Mouse (Mus musculus): ENCODE measurements around the gene Syt16.

Gene Syt16

DNA sequence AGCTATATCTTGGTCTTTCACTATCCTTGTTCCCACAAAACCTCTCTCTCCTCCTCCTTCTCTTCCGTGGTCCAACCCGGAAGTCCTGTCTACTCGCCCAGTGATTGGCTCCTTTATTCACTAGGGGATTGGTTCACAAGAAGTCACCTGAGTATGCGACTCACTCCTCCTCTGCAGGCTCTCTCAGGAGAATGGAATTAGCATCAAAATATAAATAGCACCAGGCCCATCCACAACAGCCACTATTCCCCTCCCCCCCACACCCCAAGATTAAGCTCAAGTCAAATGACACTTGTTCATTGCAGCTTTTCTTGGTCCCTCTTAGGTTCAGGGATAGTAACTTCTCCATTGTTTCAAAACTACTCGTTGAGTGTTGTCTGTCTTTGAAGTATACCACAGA is 324.5 kb downstream of the Syt16 start:
- POLR2A ChIA-PET, result interaction anchor here in 3 of 4 experiments (0.6 to 0.7 kb wide), 4 partner anchors 517 to 1312 kb away, joined by 3 to 5 read pairs (median 4); no protein-coding TSS in a partner anchor
- CTCF ChIA-PET, result interaction anchor here in 2 of 4 experiments (0.6 kb wide), 3 partner anchors 114 to 845 kb away, joined by 4 to 12 read pairs (median 5); no protein-coding TSS in a partner anchor
